Mouse (Mus musculus) c-Kit-positive CD71-negative TER-119-negative erythroid progenitor cells, embryonic 14.5 days (primary cell): ENCODE data around the gene Lce3d.

Source experiments
- DNase-seq: peaks from one replicate; pipeline ENCODE4 v3.0.0-alpha.2; 2013; ENCODE audit warnings: low read depth

Lce3d gene

DNA sequence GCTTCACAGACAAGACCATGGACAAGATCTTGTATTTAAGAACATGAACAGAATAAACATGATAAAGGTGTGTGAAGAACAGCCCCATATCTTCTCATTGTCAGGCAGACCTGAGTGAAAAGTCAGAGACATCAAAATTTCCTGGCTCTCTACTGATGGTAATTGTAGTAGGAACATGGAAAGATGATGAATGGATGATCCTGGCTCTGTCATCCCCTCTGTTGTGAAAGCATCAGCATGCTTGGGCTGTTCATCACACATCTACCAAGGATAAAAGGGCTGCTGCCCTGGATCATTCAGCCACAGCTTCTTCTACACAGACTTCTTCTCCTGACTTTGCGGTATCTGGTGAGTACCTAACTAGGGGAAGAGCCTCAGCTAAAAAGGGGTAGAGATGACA lies at the start of gene Lce3d:
TSS of gene Lce3d (plus strand) at position 301 of the 400 bp plus-strand sequence.
- no peak for DNase-seq

- DNase-seq: no peak
Observed at GRCm38 (mm10) chr3:92907571-92907970, 49.6 kb upstream of the Lce3d start.

GRCm38 (mm10) chr3:92920364-92920763 lies 36.8 kb upstream of the Lce3d start:
- DNase-seq: no peak

- DNase-seq: no peak
Observed at GRCm38 (mm10) chr3:92926130-92926529, 31.1 kb upstream of the Lce3d start, which contains the start of gene Lce3a. Gene Lce3a (minus strand): TSS chr3:92926230.

- DNase-seq: no peak
Observed at GRCm38 (mm10) chr3:92932679-92933078, 24.5 kb upstream of the Lce3d start, which contains the start of gene Lce3b. Gene Lce3b (plus strand): TSS chr3:92932979.

DNA sequence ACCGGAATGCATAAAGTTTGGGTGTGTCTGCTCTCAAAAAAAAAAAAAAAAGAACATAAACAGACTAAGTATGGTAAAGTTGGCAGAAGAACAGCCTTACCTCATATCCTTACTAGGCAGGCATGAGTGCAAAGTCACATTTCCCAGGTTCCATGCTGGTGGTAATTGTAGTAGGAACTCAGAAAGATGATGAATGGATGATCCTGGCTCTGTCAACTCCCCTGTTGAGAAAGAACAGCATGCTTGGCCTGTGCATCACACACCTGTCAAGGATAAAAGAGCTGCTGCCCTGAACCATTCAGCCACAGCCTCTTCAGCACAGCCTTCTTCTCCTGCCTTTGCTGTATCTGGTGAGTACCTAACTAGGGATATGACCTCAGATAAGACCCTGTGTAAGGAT lies 13.0 kb upstream of the Lce3d start, which contains the start of gene Lce3c:
TSS of gene Lce3c (plus strand) at position 301 of the 400 bp plus-strand sequence.
- DNase-seq: no peak

GRCm38 (mm10) chr3:92966761-92967160 lies 9.6 kb downstream of the Lce3d start, which contains the start of gene Lce3e:
Gene Lce3e (plus strand): TSS chr3:92967061.
- no peak for DNase-seq

- no peak for DNase-seq
Observed at GRCm38 (mm10) chr3:92978484-92978883, 21.3 kb downstream of the Lce3d start.

DNA sequence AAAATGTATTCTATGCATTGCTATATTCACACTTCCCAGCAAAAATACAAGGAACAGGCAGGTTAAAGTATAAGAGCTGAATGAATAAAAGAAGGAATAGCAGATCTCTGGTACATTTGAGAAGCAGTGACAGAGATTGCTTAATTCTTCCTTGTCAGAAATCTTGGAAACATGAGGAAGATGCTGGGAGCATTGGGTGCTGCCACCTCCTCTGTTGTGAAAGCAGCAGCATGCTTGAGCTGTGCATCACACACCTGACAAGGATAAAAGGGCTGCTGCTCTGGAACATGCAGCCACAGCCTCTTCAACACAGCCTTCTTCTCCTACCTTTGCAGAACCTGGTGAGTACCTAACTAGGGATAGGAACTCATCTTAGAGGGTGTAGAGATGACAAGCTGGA lies 34.7 kb downstream of the Lce3d start, which contains the start of gene Lce3f:
TSS of gene Lce3f (plus strand) at position 301 of the 400 bp plus-strand sequence.
- no peak for DNase-seq

DNA sequence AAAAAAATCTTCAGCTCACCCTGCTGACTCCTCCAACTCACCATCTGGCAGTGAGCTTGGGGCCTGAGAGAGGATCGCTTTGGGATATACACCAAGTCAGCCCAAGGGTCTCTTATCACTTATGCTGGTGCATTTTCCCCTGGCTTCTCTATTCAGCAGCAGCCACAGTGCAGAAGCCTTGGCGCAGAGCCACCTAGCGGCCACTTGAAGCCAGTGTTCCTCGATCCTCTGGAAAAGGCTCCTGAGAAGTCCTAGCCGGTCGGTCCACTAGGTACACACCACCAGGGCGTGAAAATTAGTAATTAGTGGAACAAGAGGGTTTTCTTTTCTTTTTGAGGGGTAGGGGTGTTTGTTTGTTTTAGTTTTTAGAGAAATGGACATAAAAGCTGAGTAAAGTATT lies 41.5 kb downstream of the Lce3d start:
- DNase-seq: peak; percentile 22

- no peak for DNase-seq
Observed at GRCm38 (mm10) chr3:93000621-93001020, 43.4 kb downstream of the Lce3d start.

GRCm38 (mm10) chr3:93002843-93003242 lies 45.7 kb downstream of the Lce3d start:
- DNase-seq: no peak
